Mouse (Mus musculus): ENCODE measurements at regions not wholly inside any gene's neighbourhood (a gene's known extent, or its start where the extent isn't known, plus 50 kb on each side); places are given as distances from the start of the nearest gene placed in this dataset.

DNA sequence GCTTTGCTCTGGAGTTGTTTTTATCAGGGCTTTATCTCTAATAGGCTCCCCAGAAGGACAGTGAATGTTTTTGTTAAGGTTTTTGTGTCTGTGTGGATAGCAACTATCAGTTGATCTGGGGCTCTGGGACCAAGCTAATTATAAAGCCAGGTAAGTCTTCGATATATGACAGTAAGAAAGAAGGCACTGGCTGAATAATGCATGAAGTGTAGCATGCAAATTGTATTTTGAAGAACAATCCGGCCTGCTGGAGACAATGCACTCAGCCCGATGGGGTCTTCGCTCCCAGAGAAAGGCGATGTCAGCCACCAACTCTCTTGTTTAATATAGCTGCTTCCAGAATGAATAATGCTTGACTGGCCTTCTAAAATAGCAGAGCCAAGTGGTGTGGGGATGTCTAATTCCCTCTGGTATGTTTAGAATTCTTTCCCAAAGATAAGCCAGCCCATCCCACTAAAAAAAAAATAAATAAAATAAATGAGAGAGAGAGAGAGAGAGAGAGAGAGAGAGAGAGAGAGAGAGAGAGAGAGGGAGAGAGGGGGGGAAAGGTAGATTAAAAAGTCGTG is 68.6 kb downstream of the Dad1 start:
- peak; percentile 27 for DNase-seq (ENCODE audit: low read depth)

GRCm38 (mm10) chr14:54183873-54184272 is 70.0 kb downstream of the Dad1 start:
- peak; percentile 27 for DNase-seq (ENCODE audit: low read depth)

GRCm38 (mm10) chr14:54182838-54183237 is 71.1 kb downstream of the Dad1 start:
- DNase-seq (ENCODE audit: low read depth) = peak; percentile 55

- peak; percentile 60 for DNase-seq (ENCODE audit: low read depth)
These were observed 72.6 kb downstream of the Dad1 start for GRCm38 (mm10) chr14:54181306-54181705.

DNA sequence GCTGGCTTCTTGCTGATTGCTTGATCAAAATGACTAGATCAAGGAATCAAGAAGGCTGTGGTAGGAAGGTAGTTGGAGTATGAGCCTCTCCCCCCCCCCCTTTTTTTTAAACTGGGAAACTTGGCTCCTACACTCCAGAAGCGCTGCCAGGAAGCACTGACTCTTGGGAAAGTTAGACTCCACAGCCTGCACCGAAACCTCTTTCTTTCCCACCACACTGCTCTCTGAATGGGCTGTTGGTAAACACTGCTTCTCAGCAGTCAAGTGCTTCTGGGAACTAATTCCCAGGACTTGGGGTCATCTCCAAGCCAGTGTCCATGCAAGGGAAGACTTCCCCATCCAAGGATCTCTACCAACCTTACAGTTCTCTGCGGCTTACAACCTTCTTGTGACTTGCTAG is 73.2 kb downstream of the Dad1 start:
- DNase-seq (ENCODE audit: low read depth) = no peak

GRCm38 (mm10) chr14:54180271-54180670 is 73.6 kb downstream of the Dad1 start:
- no peak for DNase-seq (ENCODE audit: low read depth)

DNA sequence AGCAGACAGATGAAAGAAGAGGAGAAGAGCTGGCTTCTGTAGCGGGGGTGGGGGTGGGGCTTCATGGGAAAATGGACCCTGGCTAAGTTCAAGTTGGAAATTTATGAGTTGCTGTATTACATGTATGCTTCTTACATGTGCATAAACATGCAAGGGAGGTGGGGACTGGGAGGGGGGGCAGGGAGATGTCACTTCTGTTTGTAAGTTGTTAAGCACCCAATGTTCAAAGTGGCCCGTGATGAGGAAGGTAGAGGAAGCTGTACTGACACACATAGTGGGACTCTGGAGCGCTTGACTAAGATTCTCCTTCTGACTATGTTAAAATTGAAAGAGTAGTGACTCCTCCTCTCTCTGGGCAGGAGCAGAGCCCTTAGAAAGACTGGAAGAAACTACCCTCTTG is 75.0 kb downstream of the Dad1 start:
- no peak for DNase-seq (ENCODE audit: low read depth)

DNA sequence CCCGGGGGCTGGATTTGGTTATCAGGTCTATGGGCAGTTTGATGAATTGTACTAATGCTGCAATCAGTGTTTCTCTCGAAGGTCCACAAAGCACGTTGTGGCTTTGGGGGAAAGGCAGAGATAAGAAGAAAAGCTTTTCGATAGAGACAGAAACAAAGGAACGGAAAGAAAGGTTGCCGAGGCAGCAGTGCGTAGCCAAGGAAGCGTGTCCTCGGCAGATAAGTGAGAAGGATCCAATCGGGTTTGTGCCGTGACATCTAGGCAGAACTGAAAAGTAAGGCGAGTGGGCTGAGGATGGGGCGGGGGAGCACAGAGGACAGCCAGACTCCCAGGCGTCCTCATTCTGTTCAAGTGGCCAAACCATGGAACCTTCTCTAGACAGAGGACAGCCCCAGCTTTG is 77.4 kb downstream of the Dad1 start:
- DNase-seq (ENCODE audit: low read depth) = peak; percentile 52

GRCm38 (mm10) chr14:54175476-54175875 is 78.4 kb downstream of the Dad1 start:
- peak; percentile 64 for DNase-seq (ENCODE audit: low read depth)

- DNase-seq (ENCODE audit: low read depth) = peak; percentile 31
These were observed 80.6 kb downstream of the Dad1 start for GRCm38 (mm10) chr14:54173316-54173715.

DNA sequence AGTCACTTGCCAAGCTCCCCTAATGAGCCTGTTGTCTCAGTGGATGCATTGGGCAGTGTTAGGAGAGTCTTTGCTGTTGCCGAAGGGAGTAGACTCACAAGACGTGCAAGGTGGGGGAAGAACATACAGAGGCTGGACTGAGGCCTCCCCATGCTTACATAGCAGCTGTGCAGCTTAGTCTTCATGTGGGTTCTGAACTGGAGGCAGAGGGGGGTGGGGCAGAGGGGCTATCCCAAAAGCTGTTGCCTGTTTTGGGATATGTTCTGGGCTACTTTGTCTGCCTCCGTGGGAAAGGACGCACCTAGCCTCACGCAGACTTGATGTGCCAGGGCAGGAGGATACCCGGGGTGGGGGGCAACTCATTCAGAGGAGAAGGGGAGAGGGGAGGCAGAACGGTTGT is 84.7 kb downstream of the Dad1 start:
- peak; percentile 18 for DNase-seq (ENCODE audit: low read depth)

GRCm38 (mm10) chr14:54168414-54168931 is 85.4 kb downstream of the Dad1 start:
- peak; percentile 37 for DNase-seq (ENCODE audit: low read depth)

DNA sequence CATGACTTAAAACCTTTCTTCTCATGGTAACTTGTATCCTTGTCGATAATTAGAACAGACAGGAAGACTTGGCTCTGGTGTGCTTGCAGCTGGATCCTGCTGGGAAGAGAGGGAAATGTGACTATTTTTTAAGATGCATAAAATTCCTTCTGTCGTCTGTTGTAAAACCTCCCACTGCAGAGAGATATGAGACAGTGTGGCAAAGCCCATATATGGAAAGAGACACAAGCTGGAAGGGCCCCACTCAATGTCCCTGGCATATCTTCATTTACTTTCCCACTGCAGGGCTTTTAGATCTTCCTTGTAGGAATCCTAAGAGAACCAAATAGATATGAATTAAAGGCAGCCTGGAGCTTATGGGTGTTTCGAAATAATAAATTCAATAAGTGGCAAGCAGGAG is 87.8 kb downstream of the Dad1 start:
- DNase-seq (ENCODE audit: low read depth) = no peak

GRCm38 (mm10) chr14:54164874-54165273 is 89.0 kb downstream of the Dad1 start:
- peak; percentile 20 for DNase-seq (ENCODE audit: low read depth)

GRCm38 (mm10) chr14:54161916-54162315 is 92.0 kb downstream of the Dad1 start:
- peak; percentile 4 for DNase-seq (ENCODE audit: low read depth)

GRCm38 (mm10) chr14:54161206-54161605 is 92.7 kb downstream of the Dad1 start:
- DNase-seq (ENCODE audit: low read depth) = peak; percentile 3

DNA sequence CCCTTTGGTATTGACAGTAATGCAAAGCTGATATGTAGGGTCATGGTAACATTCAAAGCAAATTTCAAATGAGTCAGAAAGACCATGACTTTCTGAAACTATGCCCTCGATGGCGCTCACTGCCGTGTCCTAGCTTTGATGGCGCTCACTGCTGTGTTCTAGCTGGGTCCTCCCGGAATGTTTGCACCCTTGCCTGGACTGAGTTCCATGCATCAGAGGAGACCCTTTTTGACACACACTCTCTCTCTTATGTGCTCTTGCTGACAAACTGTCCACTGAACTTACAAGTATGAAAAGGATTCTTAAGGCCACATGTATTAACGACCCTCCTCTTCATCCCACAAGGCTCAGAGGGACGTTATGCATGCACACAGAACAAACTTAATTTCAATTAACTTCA is 94.1 kb downstream of the Dad1 start:
- DNase-seq (ENCODE audit: low read depth) = peak; percentile 3

GRCm38 (mm10) chr14:54158214-54158965 is 95.5 kb downstream of the Dad1 start:
- DNase-seq (ENCODE audit: low read depth) = peak; percentile 1

- DNase-seq (ENCODE audit: low read depth) = no peak
These were observed 97.4 kb downstream of the Dad1 start for GRCm38 (mm10) chr14:54156536-54156935.

DNA sequence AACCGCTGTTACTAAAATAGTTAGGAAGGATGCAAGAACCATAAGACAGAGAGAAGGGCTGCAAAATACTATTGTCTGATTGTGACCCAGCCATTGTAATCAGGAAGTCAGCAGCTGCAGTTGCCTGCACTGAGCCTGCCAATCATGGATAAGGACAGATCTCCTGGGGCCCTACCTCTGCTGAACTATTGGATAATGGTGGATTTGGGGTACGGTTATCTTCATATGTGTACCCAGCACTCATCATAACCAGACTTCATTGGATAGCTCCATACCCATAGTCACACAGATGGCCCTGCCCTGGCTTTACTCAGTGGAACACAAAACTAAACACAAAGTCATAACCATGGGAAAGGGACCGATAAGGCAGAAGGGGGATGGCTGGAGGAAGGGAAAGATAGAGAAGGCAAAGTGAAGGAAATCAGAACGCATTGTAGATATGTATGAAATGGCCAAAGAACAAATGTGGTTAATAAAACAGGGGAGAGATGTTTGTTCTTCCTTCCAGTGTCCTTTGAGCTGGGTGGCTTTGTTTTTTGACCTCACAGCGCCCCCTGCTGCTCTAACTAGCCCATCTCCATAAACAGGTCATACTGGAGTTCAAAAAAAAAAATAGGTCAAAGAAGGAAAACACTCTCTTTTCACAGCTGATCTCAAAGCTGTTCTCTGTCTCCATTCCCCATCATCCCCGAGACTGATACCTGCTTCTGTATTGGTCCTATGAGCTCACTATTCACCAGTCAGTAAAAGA is 101.2 kb downstream of the Dad1 start:
- peak; percentile 9 for DNase-seq (ENCODE audit: low read depth)

DNA sequence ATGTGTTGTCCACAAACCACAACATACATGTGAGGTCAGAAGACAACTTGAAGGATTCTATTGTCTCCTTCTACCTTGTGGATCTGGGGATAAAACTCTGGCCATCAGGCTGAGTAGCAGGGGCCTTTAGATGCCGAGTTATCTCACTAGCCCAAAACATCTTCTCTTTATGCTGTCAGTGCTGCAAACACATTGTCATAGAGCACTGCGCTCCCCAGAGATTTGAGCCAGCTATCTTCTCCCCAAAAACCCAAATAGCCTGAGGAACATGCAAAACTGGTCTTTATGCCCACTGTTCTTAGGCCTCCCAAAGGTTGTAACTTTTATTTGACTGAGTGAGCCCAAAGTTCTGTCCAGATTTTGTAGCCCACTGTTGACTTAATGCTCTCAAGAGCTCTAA is 102.0 kb downstream of the Dad1 start:
- no peak for DNase-seq (ENCODE audit: low read depth)

DNA sequence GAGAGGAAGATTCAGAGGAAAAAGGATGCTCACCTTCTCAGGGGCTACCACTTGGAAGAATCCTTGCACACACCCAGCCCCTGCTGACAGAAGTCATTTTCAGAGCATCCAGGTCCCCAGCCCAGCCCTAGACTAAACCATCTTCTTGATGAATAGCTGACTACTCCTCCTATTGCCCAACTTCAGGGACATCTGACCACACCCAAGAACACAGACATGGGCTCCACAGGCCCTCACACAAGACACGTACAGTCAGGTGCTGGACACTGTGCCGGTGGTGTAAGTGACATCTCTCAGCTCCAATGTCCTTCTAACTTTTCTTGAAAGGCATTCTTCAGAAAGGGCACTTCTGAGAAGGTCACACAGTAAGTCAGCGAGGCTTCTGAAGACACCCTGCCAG is 102.6 kb downstream of the Dad1 start:
- no peak for DNase-seq (ENCODE audit: low read depth)

DNA sequence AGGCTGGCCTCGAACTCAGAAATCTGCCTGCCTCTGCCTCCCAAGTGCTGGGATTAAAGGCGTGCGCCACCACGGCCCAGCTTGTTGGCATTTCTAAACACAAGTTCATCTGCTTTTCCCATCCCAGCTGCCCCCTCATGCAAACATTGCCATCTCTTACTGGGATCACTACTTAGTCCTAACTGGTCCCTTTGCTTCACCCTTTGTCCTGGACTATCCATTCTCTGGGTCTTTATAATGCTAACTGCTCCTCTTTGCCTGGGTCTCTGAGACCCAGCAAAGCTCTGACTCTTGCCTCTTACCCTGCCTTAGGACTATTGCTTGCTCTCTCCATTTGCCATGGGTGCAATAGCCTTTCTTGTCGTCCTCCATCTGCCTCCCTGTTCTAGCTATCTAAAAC is 103.7 kb downstream of the Dad1 start:
- no peak for DNase-seq (ENCODE audit: low read depth)
